21 mouse cellular contexts compared by ENCODE assay signal in genomic region chr4:106279177-106279576, GRCm38 (mm10). TPM values are rescaled to one million over a fixed set of nuclear protein-coding genes. Genes with fewer than 3 reads are reported as not detected.
A peak's percentile ranks its signal among the peaks of the same experiment; 100 is the strongest.
DNase-seq lines count a peak whose midpoint lies in the region; ATAC-seq lines count a peak whose summit lies in the region.
"Had no signal": no experiment of that assay in that cellular context is flagged by ENCODE, and none has a peak within 500 bp of the region (broad histone marks: within the 10 kb centered on the region; RNA-seq: fewer than 3 reads in every experiment).

No protein-coding gene starts in this region.

- H3K4me1 ChIP-seq in intestine, embryonic 14.5 days (replicated peaks; ENCODE audit: control insufficient read depth, insufficient read depth, low read length), result no peaks in the 10 kb centered on the region
- H3K4me1 ChIP-seq in intestine, embryonic 16.5 days (ENCODE audit: control insufficient read depth, insufficient read depth, low read length), result 0 out of 2 replicates have a peak, but pooled peaks cover 2% of the 10 kb centered on the region
- H3K4me1 ChIP-seq in liver, embryonic 11.5 days (replicated peaks; ENCODE audit: control insufficient read depth, insufficient read depth, low read length), result peaks cover 3% of the 10 kb centered on the region; the same call in 1 of the 2 replicates
- H3K4me1 ChIP-seq in liver, embryonic 12.5 days, result peaks cover 13% of the 10 kb centered on the region
- H3K4me1 ChIP-seq: hindbrain, embryonic 12.5 days; hindbrain, embryonic 15.5 days had no signal

- peak; percentile 35 for DNase-seq in intestine, embryonic 14.5 days (ENCODE audit: low spot score)
- peak; percentile 23 for DNase-seq in liver, embryonic 11.5 days (ENCODE audit: low spot score)
- DNase-seq in splenic B cell, adult 2 months (ENCODE audit: low read depth, low spot score), result peak; percentile 17
- DNase-seq in right cerebral cortex, postnatal 4 days, result no peak
- DNase-seq: adrenal gland, postnatal 10 days; adrenal gland, postnatal 36 days; cerebellum, adult 18-20 months; cerebellum, adult 9-10 months; cerebellum, postnatal 14 days; gastrocnemius, postnatal 25 days; heart, adult 2 months had no signal

- no peak overlapping the region for H3K9ac ChIP-seq in intestine, embryonic 14.5 days (ENCODE audit: low read length)
- H3K9ac ChIP-seq in intestine, embryonic 16.5 days (ENCODE audit: low read depth, low read length), result no peak overlapping the region
- H3K9ac ChIP-seq in liver, embryonic 11.5 days (ENCODE audit: low read depth, low read length), result no peak overlapping the region
- no peak overlapping the region for H3K9ac ChIP-seq in liver, embryonic 12.5 days
- H3K9ac ChIP-seq: embryonic facial prominence, embryonic 13.5 days; forebrain, embryonic 12.5 days; forebrain, embryonic 15.5 days; hindbrain, embryonic 12.5 days; hindbrain, embryonic 15.5 days had no signal

- H3K4me2 ChIP-seq in intestine, embryonic 14.5 days (ENCODE audit: low read length), result no peak overlapping the region
- H3K4me2 ChIP-seq in intestine, embryonic 16.5 days (ENCODE audit: low read depth, low read length), result no peak overlapping the region
- no peak overlapping the region for H3K4me2 ChIP-seq in liver, embryonic 11.5 days
- H3K4me2 ChIP-seq in liver, embryonic 12.5 days, result no peak overlapping the region
- H3K4me2 ChIP-seq: embryonic facial prominence, embryonic 13.5 days; forebrain, embryonic 12.5 days; forebrain, embryonic 15.5 days; hindbrain, embryonic 12.5 days; hindbrain, embryonic 15.5 days had no signal

- H3K9me3 ChIP-seq in intestine, embryonic 14.5 days (ENCODE audit: control insufficient read depth, low read length), result no peaks in the 10 kb centered on the region
- H3K9me3 ChIP-seq in intestine, embryonic 16.5 days (ENCODE audit: control insufficient read depth, low read length), result no peaks in the 10 kb centered on the region
- no peaks in the 10 kb centered on the region for H3K9me3 ChIP-seq in liver, embryonic 11.5 days (ENCODE audit: control insufficient read depth, low read length)
- no peaks in the 10 kb centered on the region for H3K9me3 ChIP-seq in liver, embryonic 12.5 days (replicated peaks)
- H3K9me3 ChIP-seq: embryonic facial prominence, embryonic 13.5 days; forebrain, embryonic 15.5 days; heart, embryonic 10.5 days; hindbrain, embryonic 12.5 days; hindbrain, embryonic 15.5 days had no signal

- no peak for ATAC-seq in intestine, embryonic 14.5 days (replicated peaks; ENCODE audit: low FRiP score, low TSS enrichment, low read depth)
- ATAC-seq in intestine, embryonic 16.5 days, result no peak
- ATAC-seq in liver, embryonic 11.5 days (replicated peaks; ENCODE audit: low FRiP score), result no peak
- ATAC-seq in liver, embryonic 12.5 days, result no peak
- ATAC-seq in activated CD4-positive, CD25-positive, alpha-beta regulatory T cell, adult 4 months, result peak; percentile 29
- ATAC-seq: forebrain, embryonic 15.5 days had no signal

- WGBS in intestine, embryonic 14.5 days, result 35% methylated on average over 4 of the region's 4 CpGs
- 36% methylated on average over 4 of the region's 4 CpGs for WGBS in intestine, embryonic 16.5 days
- WGBS in liver, embryonic 11.5 days, result 26% methylated on average over 4 of the region's 4 CpGs
- WGBS in liver, embryonic 12.5 days (ENCODE audit: insufficient replicate concordance), result 35% methylated on average over 4 of the region's 4 CpGs

- H3K27me3 ChIP-seq in intestine, embryonic 14.5 days (replicated peaks; ENCODE audit: control insufficient read depth, insufficient read depth, low read length), result no peaks in the 10 kb centered on the region
- no peaks in the 10 kb centered on the region for H3K27me3 ChIP-seq in intestine, embryonic 16.5 days (replicated peaks; ENCODE audit: control insufficient read depth, insufficient read depth, low read length)
- no peaks in the 10 kb centered on the region for H3K27me3 ChIP-seq in liver, embryonic 11.5 days (replicated peaks; ENCODE audit: control insufficient read depth, insufficient read depth, low read length)
- 0 out of 2 replicates have a peak, but pooled peaks cover 6% of the 10 kb centered on the region for H3K27me3 ChIP-seq in liver, embryonic 12.5 days (replicated peaks)
- no peaks in the 10 kb centered on the region; the same call in 1 of the 2 replicates for H3K27me3 ChIP-seq in splenic B cell, adult 2 months (ENCODE audit: control insufficient read depth, insufficient read depth, low read length, poor library complexity, severe bottlenecking)
- H3K27me3 ChIP-seq: embryonic facial prominence, embryonic 13.5 days; forebrain, embryonic 12.5 days; forebrain, embryonic 15.5 days; hindbrain, embryonic 12.5 days; hindbrain, embryonic 15.5 days had no signal

- H3K27ac ChIP-seq in intestine, embryonic 14.5 days (ENCODE audit: low read depth), result no peak overlapping the region
- no peak overlapping the region for H3K27ac ChIP-seq in intestine, embryonic 16.5 days (ENCODE audit: low read length)
- H3K27ac ChIP-seq in liver, embryonic 11.5 days (ENCODE audit: low read depth, low read length), result no peak overlapping the region
- no peak overlapping the region for H3K27ac ChIP-seq in liver, embryonic 12.5 days
- H3K27ac ChIP-seq: embryonic facial prominence, embryonic 13.5 days; forebrain, embryonic 12.5 days; forebrain, embryonic 15.5 days; heart, adult 2 months; heart, embryonic 10.5 days; hindbrain, embryonic 12.5 days; hindbrain, embryonic 15.5 days had no signal

- H3K4me3 ChIP-seq in intestine, embryonic 14.5 days (ENCODE audit: low read depth, low read length), result no peak overlapping the region
- no peak overlapping the region for H3K4me3 ChIP-seq in intestine, embryonic 16.5 days (ENCODE audit: low read length)
- no peak overlapping the region for H3K4me3 ChIP-seq in liver, embryonic 11.5 days (ENCODE audit: low read depth, low read length)
- no peak overlapping the region for H3K4me3 ChIP-seq in liver, embryonic 12.5 days
- H3K4me3 ChIP-seq: embryonic facial prominence, embryonic 13.5 days; erythroblast, embryonic 14.5 days; forebrain, embryonic 12.5 days; forebrain, embryonic 15.5 days; heart, adult 2 months; heart, embryonic 10.5 days; hindbrain, embryonic 12.5 days; hindbrain, embryonic 15.5 days had no signal

- no peaks in the 10 kb centered on the region for H3K36me3 ChIP-seq in intestine, embryonic 14.5 days (ENCODE audit: control insufficient read depth, insufficient read depth, low read length)
- H3K36me3 ChIP-seq in intestine, embryonic 16.5 days (ENCODE audit: control insufficient read depth, insufficient read depth, low read length), result no peaks in the 10 kb centered on the region
- no peaks in the 10 kb centered on the region for H3K36me3 ChIP-seq in liver, embryonic 11.5 days (ENCODE audit: control insufficient read depth, insufficient read depth, low read length)
- no peaks in the 10 kb centered on the region for H3K36me3 ChIP-seq in liver, embryonic 12.5 days
- no peaks in the 10 kb centered on the region for H3K36me3 ChIP-seq in splenic B cell, adult 2 months (ENCODE audit: control insufficient read depth, insufficient read depth, low read length, poor library complexity, severe bottlenecking)
- H3K36me3 ChIP-seq: embryonic facial prominence, embryonic 13.5 days; forebrain, embryonic 12.5 days; forebrain, embryonic 15.5 days; heart, embryonic 10.5 days; hindbrain, embryonic 12.5 days; hindbrain, embryonic 15.5 days had no signal

RNA-seq across cellular contexts. Expression of gene Usp24, which starts 36.8 kb away (rescaled TPM):
- polyA plus RNA-seq in intestine, embryonic 14.5 days (2014; fragmentation: Nextera tagmentation; extraction: Ambion mirVana), result 12.4 and 14.0 TPM in 2 replicates
- polyA plus RNA-seq in intestine, embryonic 16.5 days (2015; fragmentation: Nextera tagmentation; extraction: Ambion mirVana), result 3.7 TPM in 2 replicates
- polyA plus RNA-seq in liver, embryonic 11.5 days (2014; fragmentation: Nextera tagmentation; extraction: Ambion mirVana), result 12.6 and 15.1 TPM in 2 replicates
- polyA plus RNA-seq in liver, embryonic 12.5 days (2016; fragmentation: Nextera tagmentation; extraction: Ambion mirVana), result 13.5 and 13.6 TPM in 2 replicates
- 1 to 10 TPM; 7.2 to 8.5 TPM for polyA plus RNA-seq in activated CD4-positive, CD25-positive, alpha-beta regulatory T cell, adult 4 months (2017; shearing (Covaris generic))
